Mouse (Mus musculus) adrenal gland, postnatal 4 days (tissue): ENCODE results near the gene Hccs. TPM values are rescaled to one million over a fixed set of nuclear protein-coding genes. Genes with fewer than 3 reads are reported as not detected.

Experiments used
- DNase-seq, 2 experiments: peaks; one replicate each; pipeline ENCODE4 v3.0.0; 2021 to 2022; ENCODE audit warnings: low spot score in 2 of 2, mixed read lengths in 2 of 2
- total RNA-seq, 2 experiments: library from RNA; stranded (reverse); gene quantifications; 2 replicates each; pipeline ENCODE4 v1.2.3; 2021

The Hccs gene
- total RNA-seq, 2 experiments from 2014 or later = 27.3 to 27.6 TPM

DNA sequence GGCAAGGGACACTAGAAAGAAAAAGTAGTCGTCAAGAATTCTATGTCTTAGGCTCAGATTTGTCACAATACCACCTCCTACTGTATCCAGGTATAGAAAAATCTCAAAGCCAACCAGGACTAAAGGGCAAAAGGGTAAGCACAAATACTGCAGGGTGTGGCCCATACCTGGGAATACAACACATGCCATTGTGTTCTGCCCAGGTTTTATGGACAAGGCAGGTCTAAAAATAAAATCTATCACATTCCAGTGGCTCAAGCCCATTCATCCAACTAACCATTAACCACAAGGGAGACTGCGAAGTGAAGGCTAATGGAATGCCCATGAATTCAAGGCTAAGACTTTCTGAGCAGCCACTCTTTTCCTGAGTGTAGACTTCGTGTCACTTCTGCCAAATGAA is 110.2 kb downstream of the Hccs start:
- no peak for DNase-seq

Other genes with a start within 250 kb of the Hccs start
- gene Amelx, start 133.2 kb downstream of the Hccs start, total RNA-seq = not detected